7 mouse cellular contexts compared by ENCODE assay signal in genomic region chr8:81012699-81013098, GRCm38 (mm10). TPM values are rescaled to one million over a fixed set of nuclear protein-coding genes. Genes with fewer than 3 reads are reported as not detected.
DNase-seq lines count a peak whose midpoint lies in the region; ATAC-seq and TF ChIP-seq lines count a peak whose summit lies in the region.

No protein-coding gene starts in this region.

- WGBS in lung, embryonic 14.5 days = 66% methylated on average over 2 of the region's 2 CpGs
- WGBS in embryonic facial prominence, embryonic 14.5 days = 75% methylated on average over 2 of the region's 2 CpGs
- 75% methylated on average over 2 of the region's 2 CpGs for WGBS in limb, embryonic 11.5 days

- no peak for ATAC-seq in lung, embryonic 14.5 days (ENCODE audit: insufficient read depth)
- ATAC-seq in embryonic facial prominence, embryonic 14.5 days (ENCODE audit: low read depth) = no peak
- ATAC-seq in limb, embryonic 11.5 days (ENCODE audit: insufficient number of reproducible peaks, low FRiP score, low TSS enrichment, low read depth) = no peak

- peaks cover 24% of the 10 kb centered on the region for H3K36me3 ChIP-seq in lung, embryonic 14.5 days (ENCODE audit: insufficient read depth)
- H3K36me3 ChIP-seq in embryonic facial prominence, embryonic 14.5 days (ENCODE audit: control insufficient read depth, insufficient read depth, low read length) = peaks cover 27% of the 10 kb centered on the region; the same call in 1 of the 2 replicates
- H3K36me3 ChIP-seq in limb, embryonic 11.5 days (ENCODE audit: control insufficient read depth, insufficient read depth, low read length) = no peaks in the 10 kb centered on the region
- H3K36me3 ChIP-seq in splenic B cell, adult 2 months (ENCODE audit: control insufficient read depth, insufficient read depth, low read length, poor library complexity, severe bottlenecking) = peaks cover 3% of the 10 kb centered on the region; the same call in 1 of the 2 replicates

- no peaks in the 10 kb centered on the region for H3K27me3 ChIP-seq in lung, embryonic 14.5 days (ENCODE audit: insufficient read depth, low read length)
- no peaks in the 10 kb centered on the region for H3K27me3 ChIP-seq in embryonic facial prominence, embryonic 14.5 days (replicated peaks; ENCODE audit: control insufficient read depth, insufficient read depth, low read length)
- H3K27me3 ChIP-seq in limb, embryonic 11.5 days (ENCODE audit: control insufficient read depth, insufficient read depth, low read length) = no peaks in the 10 kb centered on the region
- H3K27me3 ChIP-seq in splenic B cell, adult 2 months (ENCODE audit: control insufficient read depth, insufficient read depth, low read length, poor library complexity, severe bottlenecking) = no peaks in the 10 kb centered on the region

- H3K4me1 ChIP-seq in lung, embryonic 14.5 days (ENCODE audit: insufficient read depth) = peaks cover 6% of the 10 kb centered on the region; the same call in 1 of the 2 replicates
- peaks cover 13% of the 10 kb centered on the region for H3K4me1 ChIP-seq in embryonic facial prominence, embryonic 14.5 days (ENCODE audit: control insufficient read depth, insufficient read depth, low read length)
- H3K4me1 ChIP-seq in limb, embryonic 11.5 days (ENCODE audit: control insufficient read depth, insufficient read depth, low read length) = no peaks in the 10 kb centered on the region; the same call in 1 of the 2 replicates

- no peak for TF ChIP-seq CTCF in lung, embryonic 14.5 days (IDR thresholded peaks at IDR 0.05; ENCODE audit: low read depth)

- no peaks in the 10 kb centered on the region for H3K9me3 ChIP-seq in lung, embryonic 14.5 days (ENCODE audit: low read depth, low read length)
- no peaks in the 10 kb centered on the region for H3K9me3 ChIP-seq in embryonic facial prominence, embryonic 14.5 days (ENCODE audit: control insufficient read depth, low read length)
- H3K9me3 ChIP-seq in limb, embryonic 11.5 days (ENCODE audit: control insufficient read depth, low read length) = no peaks in the 10 kb centered on the region

- DNase-seq in lung, embryonic 14.5 days = no peak
- DNase-seq in lung, postnatal 25 days (ENCODE audit: low spot score) = no peak
- no peak for DNase-seq in embryonic facial prominence, embryonic 14.5 days (ENCODE audit: low spot score)
- DNase-seq in limb, embryonic 11.5 days (ENCODE audit: low spot score) = no peak
- DNase-seq in splenic B cell, adult 2 months (ENCODE audit: low read depth, low spot score) = peak; percentile 38
- DNase-seq in right cerebral cortex, postnatal 25 days = no peak
- DNase-seq in thymus, postnatal 36 days = no peak

- H3K27ac ChIP-seq in lung, embryonic 14.5 days (ENCODE audit: low read depth) = no peak overlapping the region
- no peak overlapping the region for H3K27ac ChIP-seq in embryonic facial prominence, embryonic 14.5 days (replicated peaks; ENCODE audit: low read depth, low read length)
- H3K27ac ChIP-seq in limb, embryonic 11.5 days (replicated peaks; ENCODE audit: low read depth, low read length) = no peak overlapping the region

- H3K9ac ChIP-seq in lung, embryonic 14.5 days = peak overlapping the region; percentile 37
- peak overlapping the region; percentile 87 for H3K9ac ChIP-seq in embryonic facial prominence, embryonic 14.5 days (ENCODE audit: low read depth, low read length)
- no peak overlapping the region for H3K9ac ChIP-seq in limb, embryonic 11.5 days (ENCODE audit: low read length)

- peak overlapping the region; percentile 93 for H3K4me2 ChIP-seq in lung, embryonic 14.5 days
- H3K4me2 ChIP-seq in embryonic facial prominence, embryonic 14.5 days (ENCODE audit: low read depth, low read length) = peak overlapping the region; percentile 91
- peak overlapping the region; percentile 97 for H3K4me2 ChIP-seq in limb, embryonic 11.5 days (ENCODE audit: low read depth, severe bottlenecking)

- H3K4me3 ChIP-seq in lung, embryonic 14.5 days (ENCODE audit: low read depth, low read length) = peak overlapping the region; percentile 76
- H3K4me3 ChIP-seq in embryonic facial prominence, embryonic 14.5 days (ENCODE audit: low read depth, low read length) = peak overlapping the region; percentile 97
- H3K4me3 ChIP-seq in limb, embryonic 11.5 days (ENCODE audit: low read depth, low read length) = peak overlapping the region; percentile 95

RNA-seq across cellular contexts. Expression of gene Usp38, which starts 2.0 kb away (rescaled TPM):
- 23.2 and 24.8 TPM in 2 replicates for polyA plus RNA-seq in lung, embryonic 14.5 days (2014; fragmentation: Nextera tagmentation; extraction: Ambion mirVana)
- polyA plus RNA-seq in embryonic facial prominence, embryonic 14.5 days (2014; fragmentation: Nextera tagmentation; extraction: Ambion mirVana) = 21.2 and 23.0 TPM in 2 replicates
- 27.2 and 27.7 TPM in 2 replicates for polyA plus RNA-seq in limb, embryonic 11.5 days (2014; fragmentation: Nextera tagmentation; extraction: Ambion mirVana)
